Mouse (Mus musculus) c-Kit-positive CD71-positive TER-119-positive erythroid progenitor cells, embryonic 14.5 days (primary cell): Measurements from ENCODE around the gene Ptprs.

Source experiments
- DNase-seq: peaks from one replicate; pipeline ENCODE4 v3.0.0-alpha.2; 2013; ENCODE audit warnings: low spot score

The Ptprs gene

DNA sequence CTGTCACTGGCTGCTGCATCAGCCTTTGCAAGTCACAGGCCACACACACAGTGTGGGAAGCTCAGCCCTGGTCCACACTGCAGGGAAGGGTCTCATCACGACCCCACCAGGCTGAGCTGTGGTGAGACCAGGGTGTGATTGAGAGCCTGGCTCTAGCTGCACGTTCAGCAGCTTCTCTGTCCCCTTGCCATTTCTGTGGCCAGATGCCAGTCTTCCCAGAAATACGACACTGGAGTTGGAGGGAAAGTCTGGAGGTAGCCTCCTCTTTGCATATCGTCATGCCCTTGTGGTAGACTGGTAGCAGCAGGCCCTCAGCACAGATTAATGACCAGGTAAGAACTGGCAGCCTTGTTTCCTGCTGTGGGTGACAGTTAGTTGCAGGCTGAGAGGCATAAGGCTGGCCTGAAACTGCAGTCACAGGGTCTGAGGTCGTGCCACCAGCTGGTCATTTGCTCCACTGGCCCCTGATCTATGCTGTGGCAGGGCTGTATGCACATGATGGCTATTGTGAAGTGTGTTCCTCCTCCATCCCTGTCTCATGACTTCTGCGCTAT, 96.9 kb downstream of the Ptprs start:
- no peak for DNase-seq

DNA sequence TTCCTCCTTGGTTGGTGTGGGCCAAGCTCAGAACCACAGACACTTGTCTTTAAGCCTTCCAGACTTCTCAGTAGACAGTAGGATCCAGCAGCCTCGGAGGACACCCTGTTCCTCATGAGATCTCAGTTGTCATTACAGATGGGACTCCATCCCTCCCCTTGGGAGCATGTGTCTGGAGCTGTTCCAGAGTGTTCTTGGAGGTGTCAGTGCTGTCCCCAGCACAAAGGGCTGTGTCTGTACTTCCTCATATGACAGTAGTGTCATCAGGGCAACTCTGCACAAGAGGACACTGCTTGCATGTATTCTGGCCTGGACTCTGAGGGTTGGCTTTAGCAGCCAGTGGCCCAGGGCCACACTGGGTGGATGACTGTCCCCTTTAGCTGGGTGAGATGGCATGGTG, 101.4 kb downstream of the Ptprs start:
- DNase-seq, result no peak

DNA sequence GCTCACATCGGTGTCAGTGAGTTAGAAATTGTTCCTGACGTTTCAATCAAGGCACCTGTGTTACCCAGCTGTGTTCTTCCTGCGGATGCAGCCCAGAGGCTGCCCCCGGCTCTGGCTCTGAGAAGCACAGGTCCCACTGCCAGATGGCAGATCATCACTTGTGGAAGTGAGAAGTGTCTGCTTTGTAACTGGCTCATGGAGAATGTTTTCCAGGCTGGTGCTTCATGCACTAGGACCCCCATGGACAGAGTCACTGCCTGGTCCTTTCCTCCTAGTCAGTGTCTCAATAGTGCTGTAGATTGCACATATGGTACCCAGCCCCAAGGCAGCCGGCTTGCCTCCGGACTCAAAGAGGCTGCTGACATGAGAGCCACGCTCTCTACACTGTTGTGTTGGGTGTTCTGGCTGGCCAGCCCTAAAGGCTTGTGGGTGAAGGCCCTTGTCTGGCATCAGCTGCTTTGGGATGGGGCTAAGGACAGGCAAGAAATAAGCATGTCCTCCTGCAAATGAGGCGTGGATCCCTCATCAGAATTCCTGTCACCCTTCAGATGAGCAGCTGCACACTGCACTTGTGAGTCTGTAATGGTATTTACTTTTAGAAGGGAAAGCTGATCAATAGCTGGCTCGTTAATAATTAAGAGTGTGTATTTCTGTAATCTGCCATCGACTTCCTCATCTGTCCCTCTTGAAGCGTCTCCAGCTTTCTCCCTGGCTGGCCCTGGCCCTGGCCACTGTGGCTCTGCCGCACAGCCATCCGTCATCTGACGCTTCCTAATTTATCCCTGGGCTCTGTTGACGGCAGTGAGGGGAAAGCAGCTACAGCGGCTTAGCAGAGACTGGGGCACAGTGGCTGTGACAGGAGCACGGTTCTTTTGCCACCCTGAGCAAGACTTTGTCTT, 102.9 kb downstream of the Ptprs start:
- no peak for DNase-seq

DNA sequence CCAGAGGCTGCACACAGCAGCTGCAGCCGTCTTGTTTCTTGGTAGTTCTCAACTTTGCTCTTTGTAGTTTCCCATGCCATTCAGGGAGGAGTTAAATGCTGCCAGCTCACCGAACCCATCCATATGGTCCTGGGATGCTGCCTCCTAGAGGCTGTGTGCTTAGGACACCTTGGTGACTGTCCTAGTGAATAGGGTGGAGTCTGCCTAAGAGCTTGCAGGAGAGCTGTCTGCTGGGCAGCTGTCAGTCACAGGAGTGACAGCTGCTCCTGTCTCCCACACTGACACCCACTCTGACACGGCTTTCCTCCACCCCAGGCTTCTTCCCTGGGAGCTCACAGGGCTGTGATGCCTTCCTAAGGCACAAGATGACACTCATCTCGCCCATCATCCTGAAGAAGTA, 104.2 kb downstream of the Ptprs start:
- DNase-seq, result no peak

DNA sequence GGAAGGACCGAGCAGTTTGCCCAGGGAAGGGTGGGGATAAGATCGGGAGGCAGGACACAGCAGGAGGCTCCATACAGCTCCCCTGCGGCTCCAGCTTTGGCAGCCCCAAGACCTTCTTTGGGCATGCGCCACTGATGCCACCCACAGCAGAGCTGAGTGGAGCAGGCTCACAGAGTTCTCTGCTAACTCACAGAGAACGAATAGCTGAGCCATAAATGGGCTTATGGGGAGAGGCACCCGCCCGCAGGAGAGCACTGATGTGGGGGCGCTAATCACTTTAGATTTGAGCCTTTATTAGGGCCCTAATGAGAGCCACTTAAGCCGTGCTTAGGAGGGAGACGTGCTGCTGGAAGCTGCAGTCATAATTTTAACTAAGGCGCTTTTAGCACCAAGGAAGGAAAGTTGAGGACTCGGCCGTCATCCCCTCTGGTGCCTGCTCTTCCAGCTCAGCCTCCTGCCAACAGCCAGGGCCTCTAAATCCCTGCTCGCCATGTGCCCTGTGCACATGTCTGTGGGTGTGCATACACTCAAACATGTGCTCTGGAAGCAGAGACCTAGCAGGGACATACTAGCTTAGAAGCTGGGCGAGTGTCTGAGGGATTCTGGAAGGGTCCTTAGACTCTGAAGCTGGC, 105.1 kb downstream of the Ptprs start:
- no peak for DNase-seq

DNA sequence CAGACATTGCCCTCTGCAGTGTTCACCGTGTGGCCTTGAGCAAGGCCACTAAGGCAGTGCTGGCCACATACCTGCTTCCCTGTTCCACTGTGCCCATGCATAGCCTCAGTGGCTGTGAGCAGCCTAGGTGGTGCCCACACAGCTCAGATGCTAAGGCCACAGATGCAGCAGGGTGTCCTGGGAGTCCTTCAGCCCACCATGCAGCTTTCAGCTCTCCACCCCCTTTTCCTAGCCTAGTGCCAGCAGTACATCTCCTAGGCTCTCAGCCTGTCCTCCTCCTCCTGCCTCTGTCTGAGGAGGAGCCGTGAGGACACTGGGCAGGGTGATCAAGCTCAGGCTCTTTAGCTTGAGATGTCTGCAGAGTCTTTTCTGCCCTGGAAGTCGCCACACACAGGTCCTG, 106.2 kb downstream of the Ptprs start:
- DNase-seq, result no peak

GRCm38 (mm10) chr17:56368291-56368790, 107.9 kb downstream of the Ptprs start:
- DNase-seq, result no peak

- DNase-seq, result no peak
Observed at GRCm38 (mm10) chr17:56365791-56366673, 110.3 kb downstream of the Ptprs start.
